Mouse (Mus musculus) myocyte (in vitro differentiated cells): Measurements from ENCODE around the gene St6galnac6.

Experiments used
- E2F4 ChIP-seq: IDR thresholded peaks from one replicate; pipeline ENCODE4 v1.6.1; 2011; ENCODE audit warnings: mild to moderate bottlenecking, control low read depth, moderate library complexity; ENCODE audit not compliant: insufficient read depth
- MYOD1 ChIP-seq, 3 experiments: IDR thresholded peaks; one replicate each; pipeline ENCODE4 v1.6.1; 2011; ENCODE audit warnings: control low read depth in 2 of 3, low read depth in 2 of 3, mild to moderate bottlenecking in 2 of 3, moderate library complexity in 1 of 3; ENCODE audit not compliant: insufficient read length in 2 of 3, control insufficient read depth in 1 of 3
- MYOG ChIP-seq, 3 experiments: IDR thresholded peaks; one replicate each; pipeline ENCODE4 v1.6.1; 2011; ENCODE audit warnings: control low read depth in 2 of 3, low read depth in 2 of 3, mild to moderate bottlenecking in 2 of 3; ENCODE audit not compliant: insufficient read length in 2 of 3, control insufficient read depth in 1 of 3, insufficient read depth in 1 of 3
- POLR2A ChIP-seq: IDR thresholded peaks from one replicate; pipeline ENCODE4 v1.6.1; 2011; ENCODE audit warnings: low read depth, mild to moderate bottlenecking, control low read depth, moderate library complexity; ENCODE audit not compliant: insufficient read length
- POLR2AphosphoS2 ChIP-seq: IDR thresholded peaks from one replicate; pipeline ENCODE4 v1.6.1; 2011; ENCODE audit warnings: low read depth, control low read depth; ENCODE audit not compliant: insufficient read length
- TCF12 ChIP-seq: IDR thresholded peaks from one replicate; pipeline ENCODE4 v1.6.1; 2011; ENCODE audit warnings: mild to moderate bottlenecking, control low read depth; ENCODE audit not compliant: poor library complexity, insufficient read depth, severe bottlenecking
- USF1 ChIP-seq: IDR thresholded peaks from one replicate; pipeline ENCODE4 v1.6.1; 2011; ENCODE audit warnings: low read depth, mild to moderate bottlenecking, control low read depth, moderate library complexity

DNA sequence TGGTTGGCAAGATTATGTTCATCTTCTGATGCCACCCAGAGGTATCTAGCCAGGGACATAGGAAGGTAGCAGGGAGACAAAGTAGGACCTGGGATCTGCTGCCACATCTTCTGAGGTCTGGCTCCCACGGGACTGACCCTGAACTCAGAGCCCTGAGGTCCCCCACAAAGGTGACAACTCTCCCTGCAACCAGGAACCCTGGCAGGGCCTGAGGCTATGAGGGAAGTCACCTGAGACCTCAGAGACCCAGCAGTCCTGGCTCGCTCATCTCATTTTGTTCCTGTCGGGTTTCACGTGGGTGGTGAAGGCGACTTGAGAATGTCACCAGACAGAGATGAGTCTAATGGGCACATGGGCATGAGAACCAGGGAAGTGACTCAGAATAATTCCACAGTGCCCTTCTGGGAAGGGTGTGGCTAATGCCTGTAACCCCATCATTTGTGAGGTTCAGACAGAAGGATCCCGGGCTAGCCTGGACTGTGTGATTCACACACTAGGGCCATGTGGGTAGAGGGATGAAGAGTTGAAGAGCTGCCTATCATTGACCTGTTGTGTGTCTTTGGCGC lies 14.3 kb upstream of the St6galnac6 start:
- TF ChIP-seq E2F4 (no peak), POLR2A (no peak), MYOD1 (IDR thresholded peaks at IDR 0.05; ENCODE audit: control insufficient read depth in 1 of 3, insufficient read length in 2 of 3, low read depth in 2 of 3) (no peak), POLR2AphosphoS2 (no peak), MYOG (IDR thresholded peaks at IDR 0.05; ENCODE audit: control insufficient read depth in 1 of 3, insufficient read depth in 1 of 3, insufficient read length in 2 of 3, low read depth in 2 of 3) (no peak), USF1 (no peak), TCF12 (no peak)
